Mouse (Mus musculus): ENCODE data around the gene Lrrc23. TPM values are rescaled to one million over a fixed set of nuclear protein-coding genes. Genes with fewer than 3 reads are reported as not detected.

Gene Lrrc23
- 3.3 and 4.0 TPM in 2 replicates for polyA plus RNA-seq (2016; fragmentation: Nextera tagmentation; extraction: Ambion mirVana)

DNA sequence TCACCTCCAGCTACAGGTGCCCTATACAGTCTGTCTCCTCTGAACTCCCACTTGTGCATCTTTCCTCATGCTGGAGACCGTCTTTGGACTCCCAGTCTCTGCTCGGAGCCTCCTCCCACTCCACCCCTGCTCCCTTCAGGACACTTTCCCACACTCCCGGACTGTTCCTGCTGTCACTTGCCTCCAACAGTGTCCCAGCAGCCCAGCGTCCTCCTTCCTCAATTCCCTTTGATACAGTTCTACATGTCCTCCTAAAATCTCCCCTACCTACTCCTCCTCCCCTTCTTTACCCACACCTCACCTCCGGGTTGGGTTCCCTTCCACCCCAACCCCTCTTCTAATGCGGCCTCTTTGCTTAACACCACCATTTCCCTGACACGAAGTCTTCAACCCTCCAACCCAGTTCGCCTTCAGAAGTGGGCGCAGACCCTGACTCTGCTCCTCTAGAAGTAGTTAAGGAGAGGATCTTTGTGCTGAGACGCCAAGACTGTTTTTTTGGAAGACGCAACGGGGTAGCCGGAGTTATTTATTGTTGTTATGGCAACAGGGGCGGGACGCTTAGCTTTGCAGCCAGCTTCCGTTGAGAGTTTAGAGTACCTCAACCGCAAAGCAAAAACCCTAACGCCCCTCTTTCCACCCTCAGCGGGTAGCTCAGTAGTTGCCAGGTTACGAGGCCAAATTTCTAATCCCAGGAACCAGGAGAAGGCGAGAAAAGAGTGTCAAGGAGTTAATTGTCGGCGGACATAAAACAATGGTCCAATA is at the start of gene Lrrc23:
Gene Lrrc23 (minus strand): TSS at position 506 of the 762 bp plus-strand sequence.
- H3K27me3 ChIP-seq: peaks cover 11% of the 10 kb centered on the region
- 0 out of 2 replicates have a peak within 1 kb of the TSS, but pooled peaks have one; percentile 53 for H3K27ac ChIP-seq
- peak within 1 kb of the TSS; percentile 39 for H3K4me3 ChIP-seq (replicated peaks)
- peak; percentile 64 for ATAC-seq (ENCODE audit: low FRiP score)
- peaks cover 20% of the 10 kb centered on the region for H3K4me1 ChIP-seq
- H3K4me2 ChIP-seq: peak within 1 kb of the TSS; percentile 67
- 1% methylated on average over 23 of the region's 23 CpGs for WGBS
- peak within 1 kb of the TSS; percentile 44 for H3K9ac ChIP-seq
- H3K36me3 ChIP-seq (replicated peaks): no peaks in the 10 kb centered on the region
- no peaks in the 10 kb centered on the region for H3K9me3 ChIP-seq

DNA sequence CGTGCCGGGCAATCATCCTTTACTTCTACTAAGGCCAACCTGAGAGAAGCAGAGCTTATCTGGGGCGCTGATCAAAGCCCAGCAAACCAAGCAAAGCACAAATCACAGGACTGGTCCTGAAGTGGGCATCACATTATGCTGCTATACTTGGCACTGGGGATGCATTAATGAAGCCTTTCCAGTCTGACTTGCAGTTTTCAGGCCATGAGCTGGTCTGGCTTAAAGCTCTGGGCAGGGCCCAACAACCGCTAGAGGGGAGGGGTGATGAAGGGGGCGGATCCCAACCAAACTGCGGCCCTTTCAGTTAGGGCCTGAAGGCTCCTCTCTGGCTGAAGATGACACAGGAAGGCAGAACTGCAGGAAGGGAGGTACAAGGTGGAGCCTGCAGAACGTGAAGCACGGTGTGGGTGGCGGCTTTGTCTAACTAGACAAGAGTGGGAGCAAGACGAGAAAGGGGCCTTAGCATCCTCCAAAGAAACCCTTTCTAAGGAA is 48.6 kb upstream of the Lrrc23 start:
- Histone ChIP-seq H3K27ac (peak overlapping the region; percentile 71), H3K4me1 (peaks cover 43% of the 10 kb centered on the region), H3K9ac (peak overlapping the region; percentile 73), H3K36me3 (replicated peaks) (peaks cover 56% of the 10 kb centered on the region), H3K4me2 (peak overlapping the region; percentile 95), H3K9me3 (no peaks in the 10 kb centered on the region), H3K27me3 (no peaks in the 10 kb centered on the region), H3K4me3 (replicated peaks) (peak overlapping the region; percentile 73)
- WGBS: 26% methylated on average over 10 of the region's 10 CpGs
- ATAC-seq (ENCODE audit: low FRiP score): no peak

DNA sequence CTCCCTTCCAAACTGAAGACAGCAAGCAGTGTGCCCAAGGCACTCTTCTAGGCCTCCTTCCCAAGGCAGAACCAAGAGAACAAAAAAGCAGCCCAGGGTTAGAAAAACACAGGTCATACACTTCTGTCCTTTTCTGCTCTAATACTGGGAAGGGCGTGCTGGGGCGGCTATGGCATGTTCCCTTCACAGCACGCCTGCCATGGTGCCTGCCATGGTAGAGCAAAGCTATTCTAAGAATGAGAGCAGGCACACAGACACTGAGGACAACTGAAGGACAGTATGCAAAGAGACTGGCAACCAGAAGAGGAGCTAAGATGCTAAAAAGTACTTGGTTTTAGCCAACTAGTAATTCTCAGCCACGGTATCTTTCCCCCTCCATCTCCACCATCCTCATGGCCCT is 42.5 kb upstream of the Lrrc23 start:
- H3K4me3 ChIP-seq (replicated peaks): no peak overlapping the region
- no peak overlapping the region for H3K4me2 ChIP-seq
- no peak overlapping the region for H3K9ac ChIP-seq
- WGBS: 93% methylated on average over 4 of the region's 4 CpGs
- H3K27ac ChIP-seq: no peak overlapping the region
- no peaks in the 10 kb centered on the region for H3K9me3 ChIP-seq
- H3K27me3 ChIP-seq: no peaks in the 10 kb centered on the region
- ATAC-seq (ENCODE audit: low FRiP score): no peak
- H3K36me3 ChIP-seq (replicated peaks): peaks cover 98% of the 10 kb centered on the region
- no peaks in the 10 kb centered on the region for H3K4me1 ChIP-seq

DNA sequence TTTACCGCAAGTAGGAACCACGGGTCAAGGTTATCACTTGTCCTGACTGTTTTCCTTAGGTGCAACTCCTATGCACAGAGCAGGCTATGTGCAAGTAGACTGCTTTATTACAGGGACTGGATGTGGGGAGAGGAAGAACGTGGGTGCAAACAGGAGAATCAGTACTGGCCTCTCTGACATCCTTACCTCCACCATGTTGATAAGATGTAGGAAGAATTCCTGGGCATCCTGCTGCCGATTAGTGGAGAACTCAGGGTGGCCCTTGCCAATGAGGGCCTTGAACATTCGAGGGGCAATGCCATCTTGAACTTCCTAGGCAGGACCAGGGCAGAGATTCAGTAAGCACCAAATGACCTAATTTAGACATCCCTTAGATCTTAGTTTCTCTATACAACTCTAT is 41.4 kb upstream of the Lrrc23 start:
- Histone ChIP-seq H3K4me3 (replicated peaks) (no peak overlapping the region), H3K27ac (no peak overlapping the region), H3K36me3 (replicated peaks) (peaks cover 100% of the 10 kb centered on the region), H3K4me1 (no peaks in the 10 kb centered on the region), H3K4me2 (no peak overlapping the region), H3K27me3 (no peaks in the 10 kb centered on the region), H3K9me3 (no peaks in the 10 kb centered on the region), H3K9ac (no peak overlapping the region)
- WGBS: 93% methylated on average over 5 of the region's 5 CpGs
- no peak for ATAC-seq (ENCODE audit: low FRiP score)

DNA sequence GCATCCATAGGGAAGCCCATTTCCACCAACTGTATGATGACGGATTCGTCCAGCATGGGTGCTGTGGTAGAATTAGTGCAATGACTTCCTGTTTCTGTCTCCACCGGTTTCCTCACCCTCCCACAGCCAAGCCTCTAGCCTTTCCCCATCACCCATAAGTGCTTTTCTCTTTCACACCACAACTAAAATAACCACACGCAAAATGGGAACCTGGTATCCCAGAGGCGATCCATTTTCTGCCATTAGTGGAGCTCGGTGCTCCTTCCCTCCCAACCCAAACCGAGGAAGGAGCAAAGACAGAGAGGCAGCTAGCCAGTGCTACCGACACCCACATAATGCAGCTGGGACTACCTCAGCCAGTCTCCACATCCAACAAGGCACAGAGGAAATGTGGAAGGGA is 38.4 kb upstream of the Lrrc23 start:
- no peaks in the 10 kb centered on the region for H3K9me3 ChIP-seq
- peaks cover 19% of the 10 kb centered on the region for H3K4me1 ChIP-seq
- H3K27ac ChIP-seq: no peak overlapping the region
- H3K27me3 ChIP-seq: no peaks in the 10 kb centered on the region
- WGBS: 95% methylated on average over 8 of the region's 8 CpGs
- ATAC-seq (ENCODE audit: low FRiP score): no peak
- H3K4me2 ChIP-seq: no peak overlapping the region
- H3K36me3 ChIP-seq (replicated peaks): peaks cover 80% of the 10 kb centered on the region
- H3K4me3 ChIP-seq (replicated peaks): no peak overlapping the region
- H3K9ac ChIP-seq: no peak overlapping the region

DNA sequence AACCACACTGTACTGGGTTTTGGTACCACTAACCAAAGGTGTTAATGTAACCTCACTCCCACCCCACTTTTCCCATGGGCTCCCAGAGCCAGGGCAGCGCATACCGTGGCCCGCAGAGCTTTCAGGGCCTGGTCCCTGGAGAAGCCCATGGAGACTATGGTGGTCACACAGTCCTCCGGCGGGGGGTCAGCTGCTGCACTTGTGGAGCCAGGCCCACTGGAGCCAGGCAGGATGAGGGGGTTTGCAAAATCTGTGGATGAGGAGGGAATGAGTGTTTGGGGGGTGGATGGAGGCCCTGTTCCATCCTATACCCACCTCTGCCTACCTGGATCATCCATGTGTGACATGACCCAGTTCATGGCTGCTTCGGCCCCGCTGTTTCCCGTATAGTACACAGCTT is 38.0 kb upstream of the Lrrc23 start:
- Histone ChIP-seq H3K4me2 (no peak overlapping the region), H3K9ac (no peak overlapping the region), H3K4me3 (replicated peaks) (no peak overlapping the region), H3K4me1 (peaks cover 23% of the 10 kb centered on the region), H3K27ac (no peak overlapping the region), H3K9me3 (no peaks in the 10 kb centered on the region), H3K27me3 (no peaks in the 10 kb centered on the region), H3K36me3 (replicated peaks) (peaks cover 77% of the 10 kb centered on the region)
- no peak for ATAC-seq (ENCODE audit: low FRiP score)
- WGBS: 97% methylated on average over 8 of the region's 8 CpGs

DNA sequence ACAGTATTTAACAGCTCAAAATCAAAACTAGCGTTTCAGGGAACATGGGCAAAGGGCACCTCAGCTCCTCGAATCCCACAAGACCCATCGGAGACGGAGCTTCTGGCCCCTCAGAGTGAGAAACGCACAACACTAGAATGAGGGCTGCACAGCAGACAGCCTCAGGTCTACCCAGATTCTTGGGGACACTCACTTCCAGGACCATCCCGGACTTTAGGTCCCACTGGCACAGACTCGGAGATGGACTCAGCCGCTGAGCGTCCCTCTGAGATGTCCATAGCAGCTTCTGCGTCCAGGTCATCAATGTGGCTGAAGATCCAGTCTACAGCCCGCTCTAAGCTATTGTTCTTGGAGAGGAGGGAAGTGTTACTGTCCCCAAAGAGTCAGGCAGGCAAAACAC is 37.6 kb upstream of the Lrrc23 start:
- Histone ChIP-seq H3K4me1 (peaks cover 27% of the 10 kb centered on the region), H3K36me3 (replicated peaks) (peaks cover 77% of the 10 kb centered on the region), H3K9ac (no peak overlapping the region), H3K9me3 (no peaks in the 10 kb centered on the region), H3K27ac (no peak overlapping the region), H3K4me2 (no peak overlapping the region), H3K27me3 (no peaks in the 10 kb centered on the region), H3K4me3 (replicated peaks) (no peak overlapping the region)
- 96% methylated on average over 11 of the region's 11 CpGs for WGBS
- no peak for ATAC-seq (ENCODE audit: low FRiP score)

DNA sequence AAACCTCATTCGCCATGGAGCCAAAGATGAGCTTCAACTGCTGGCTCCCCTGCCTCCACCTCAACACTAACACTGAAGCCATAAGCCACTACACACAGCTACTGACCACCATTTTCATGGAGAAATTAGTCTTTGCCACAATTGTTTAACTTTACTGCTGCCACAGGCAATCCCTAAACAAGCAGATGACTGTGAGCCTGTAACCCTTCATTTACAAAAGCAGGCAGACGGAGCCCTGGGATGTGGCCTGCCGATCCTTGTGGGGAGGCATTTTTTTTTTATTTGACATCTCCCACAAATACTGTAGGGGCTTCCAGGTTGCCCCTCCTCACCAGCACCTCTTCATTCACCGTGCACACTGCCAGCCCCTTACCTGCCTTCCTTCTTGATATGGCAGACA is 37.1 kb upstream of the Lrrc23 start:
- no peak for ATAC-seq (ENCODE audit: low FRiP score)
- Histone ChIP-seq H3K9me3 (no peaks in the 10 kb centered on the region), H3K4me3 (replicated peaks) (no peak overlapping the region), H3K27me3 (no peaks in the 10 kb centered on the region), H3K4me2 (no peak overlapping the region), H3K9ac (no peak overlapping the region), H3K4me1 (peaks cover 32% of the 10 kb centered on the region), H3K36me3 (replicated peaks) (peaks cover 77% of the 10 kb centered on the region), H3K27ac (no peak overlapping the region)
- WGBS: 91% methylated on average over 4 of the region's 4 CpGs

DNA sequence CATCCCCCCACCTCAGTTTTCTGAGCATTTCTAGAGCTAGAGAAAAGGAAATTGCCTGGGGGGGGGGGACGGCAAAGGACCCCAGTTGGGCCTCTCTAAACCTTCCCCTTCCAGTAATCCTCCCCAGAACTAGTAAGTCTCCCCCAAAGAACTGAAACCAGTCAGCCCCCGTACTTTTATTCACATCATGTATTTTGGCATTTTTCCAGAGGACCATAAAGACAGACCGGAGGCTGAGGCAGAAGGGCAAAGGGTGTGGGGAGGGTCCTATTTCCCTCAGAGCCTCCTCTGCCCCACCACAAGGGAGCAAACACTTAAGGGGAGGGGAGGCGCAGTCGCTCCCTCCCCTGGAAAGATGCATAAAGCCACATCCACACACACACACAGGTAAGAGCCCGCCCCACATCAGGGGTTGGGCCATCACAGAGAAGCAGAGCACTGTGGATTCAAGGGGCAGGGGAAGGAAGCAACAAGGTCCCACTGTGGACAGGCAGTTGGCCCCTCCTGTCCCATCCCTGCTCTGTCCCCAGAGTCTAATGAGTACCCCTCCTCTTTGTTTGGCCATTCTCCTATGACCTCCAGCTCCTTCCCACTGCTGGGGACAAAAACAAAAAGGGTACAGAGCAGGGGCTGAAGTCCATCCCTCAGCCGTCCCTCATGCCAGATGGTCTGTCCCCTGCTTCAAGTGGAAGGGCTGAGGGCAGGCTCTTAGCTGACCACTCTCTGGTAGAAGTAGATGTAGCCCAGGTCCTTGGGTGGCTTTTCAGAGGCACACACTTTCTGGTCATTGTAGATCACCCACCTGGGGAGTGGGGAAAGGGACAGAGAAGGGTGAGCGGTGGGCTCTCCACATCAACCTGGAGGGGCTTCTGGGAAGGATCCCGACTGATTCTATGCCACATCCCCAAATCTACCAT is 35.6 kb upstream of the Lrrc23 start:
- ATAC-seq (ENCODE audit: low FRiP score): no peak
- H3K27me3 ChIP-seq: no peaks in the 10 kb centered on the region
- H3K9me3 ChIP-seq: no peaks in the 10 kb centered on the region
- H3K4me1 ChIP-seq: peaks cover 38% of the 10 kb centered on the region
- no peak overlapping the region; the same call in 1 of the 2 replicates for H3K9ac ChIP-seq
- no peak overlapping the region for H3K4me3 ChIP-seq (replicated peaks)
- H3K4me2 ChIP-seq: peak overlapping the region; percentile 88; the same call in 1 of the 2 replicates
- 0 out of 2 replicates have a peak overlapping the region, but pooled peaks have one; percentile 88 for H3K27ac ChIP-seq
- H3K36me3 ChIP-seq (replicated peaks): peaks cover 76% of the 10 kb centered on the region
- 64% methylated on average over 9 of the region's 9 CpGs for WGBS

DNA sequence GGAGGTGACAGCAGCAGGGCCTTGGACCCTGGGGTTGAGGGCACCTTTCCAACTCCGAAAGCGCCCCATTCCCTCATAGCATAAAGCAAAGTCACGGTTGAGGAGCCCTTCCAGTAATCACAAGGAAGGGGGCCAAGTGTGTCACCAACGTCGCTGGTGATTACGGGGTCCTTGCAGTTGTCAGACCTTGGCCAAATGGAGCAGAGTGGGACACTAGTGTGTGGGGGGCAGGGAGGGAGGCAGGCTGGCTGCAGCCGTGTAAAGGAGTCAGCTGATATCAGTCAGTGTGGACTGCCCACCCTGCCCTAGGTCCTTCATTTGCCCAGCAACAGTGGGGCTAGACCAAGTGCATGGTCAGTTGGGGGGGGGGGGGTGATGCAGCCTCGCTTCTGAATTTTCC is 34.9 kb upstream of the Lrrc23 start:
- Histone ChIP-seq H3K36me3 (replicated peaks) (peaks cover 69% of the 10 kb centered on the region), H3K4me1 (peaks cover 44% of the 10 kb centered on the region), H3K27ac (peak overlapping the region; percentile 88), H3K9me3 (no peaks in the 10 kb centered on the region), H3K9ac (no peak overlapping the region), H3K4me2 (peak overlapping the region; percentile 88), H3K4me3 (replicated peaks) (peak overlapping the region; percentile 73), H3K27me3 (no peaks in the 10 kb centered on the region)
- peak; percentile 32 for ATAC-seq (ENCODE audit: low FRiP score)
- 45% methylated on average over 8 of the region's 8 CpGs for WGBS

DNA sequence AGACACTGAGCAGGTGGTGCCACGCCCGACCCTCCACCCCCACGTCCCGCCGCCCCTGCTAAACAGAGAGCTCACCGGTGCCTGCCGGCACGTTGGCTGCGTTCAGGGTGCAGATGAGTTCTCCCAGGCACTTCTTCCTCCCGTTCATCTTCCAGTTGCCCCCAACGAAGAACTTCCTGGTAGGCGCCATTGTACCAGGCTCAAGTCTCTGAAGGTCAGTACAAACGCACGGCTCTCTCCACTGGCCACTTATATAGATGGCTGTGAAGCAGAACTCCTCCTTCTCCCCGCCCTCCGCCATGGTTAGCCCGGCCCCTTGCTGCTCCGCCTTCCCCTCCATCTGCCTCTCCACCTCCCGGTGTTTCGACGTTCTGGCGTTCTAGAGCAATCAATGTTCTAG is 34.4 kb upstream of the Lrrc23 start, which contains the start of gene Tpi1:
Gene Tpi1 (minus strand): TSS at position 364 of the 400 bp plus-strand sequence.
- 0% methylated on average over 22 of the region's 22 CpGs for WGBS
- Histone ChIP-seq H3K9me3 (no peaks in the 10 kb centered on the region), H3K27ac (peak within 1 kb of the TSS; percentile 88), H3K4me1 (peaks cover 50% of the 10 kb centered on the region), H3K36me3 (replicated peaks) (peaks cover 64% of the 10 kb centered on the region), H3K27me3 (no peaks in the 10 kb centered on the region), H3K9ac (peak within 1 kb of the TSS; percentile 83), H3K4me3 (replicated peaks) (peak within 1 kb of the TSS; percentile 73), H3K4me2 (peak within 1 kb of the TSS; percentile 88)
- ATAC-seq (ENCODE audit: low FRiP score): peak; percentile 91

DNA sequence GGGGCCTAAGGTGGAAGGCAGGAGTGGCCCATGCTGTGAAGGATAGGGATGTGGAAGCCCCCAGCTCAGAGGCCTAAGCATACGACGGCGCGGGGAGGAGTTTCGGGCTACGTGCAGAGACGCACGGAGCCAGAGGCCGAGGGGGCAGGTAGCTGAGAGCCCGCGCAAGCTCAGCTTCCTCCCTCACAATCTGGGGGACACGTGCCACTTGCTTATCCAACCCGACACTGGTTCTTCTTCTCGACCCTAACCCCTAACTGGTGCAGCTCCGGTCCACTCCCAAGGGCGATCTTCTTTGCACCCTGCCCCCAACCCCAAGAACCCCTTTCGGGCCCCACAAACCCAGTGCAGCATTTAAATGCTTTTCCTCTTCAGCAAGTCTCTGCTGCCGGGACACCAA is 34.0 kb upstream of the Lrrc23 start:
- Histone ChIP-seq H3K4me1 (peaks cover 54% of the 10 kb centered on the region), H3K36me3 (replicated peaks) (peaks cover 60% of the 10 kb centered on the region)

More for the DNA sequence above, 34.0 kb upstream of the Lrrc23 start:
- under 1% methylated on average over 18 of the region's 18 CpGs for WGBS
- H3K27me3 ChIP-seq: no peaks in the 10 kb centered on the region
- peak overlapping the region; percentile 73 for H3K4me3 ChIP-seq (replicated peaks)
- peak overlapping the region; percentile 88 for H3K4me2 ChIP-seq
- no peaks in the 10 kb centered on the region for H3K9me3 ChIP-seq
- peak overlapping the region; percentile 88 for H3K27ac ChIP-seq
- ATAC-seq (ENCODE audit: low FRiP score): peak; percentile 70
- peak overlapping the region; percentile 83 for H3K9ac ChIP-seq

Measured in forebrain, embryonic 12.5 days (tissue).